Mouse (Mus musculus) olfactory bulb, adult 2 months (tissue): ENCODE results near the gene Hist2h3b. TPM values are rescaled to one million over a fixed set of nuclear protein-coding genes. Genes with fewer than 3 reads are reported as not detected.

Experiments
- H3K27ac ChIP-seq: fragments of 200-500 bp; 2 replicates; pipeline ENCODE4 v1.5.1; 2012; ENCODE audit warnings: low read depth, low read length; ENCODE audit not compliant: insufficient read depth
- H3K4me1 ChIP-seq: fragments of 200-500 bp; 2 replicates; pipeline ENCODE4 v1.6.1; 2012; ENCODE audit warnings: low read length; ENCODE audit not compliant: control insufficient read depth, insufficient read depth
- H3K4me3 ChIP-seq: fragments of 200-500 bp; 2 replicates; pipeline ENCODE4 v1.5.1; 2012; ENCODE audit warnings: mild to moderate bottlenecking, low read depth, low read length, moderate library complexity; ENCODE audit not compliant: insufficient read depth
- CTCF ChIP-seq: fragments of 200-500 bp; IDR thresholded peaks from 2 replicates; pipeline ENCODE4 v1.5.1; 2012; ENCODE audit warnings: low read depth, mild to moderate bottlenecking, low read length, moderate library complexity; ENCODE audit not compliant: insufficient read depth
- POLR2A ChIP-seq: fragments of 200-500 bp; IDR thresholded peaks from 2 replicates; pipeline ENCODE4 v1.6.1; 2012; ENCODE audit warnings: mild to moderate bottlenecking, low read depth, low read length, moderate library complexity; ENCODE audit not compliant: insufficient read depth
- WGBS: fragments of 180-500 bp; shearing (Covaris S2); methylation state at CpG from one replicate; pipeline ENCODE4 v1.1.7; 2018; 5-methylcytosine and 5-hydroxymethylcytosine counted together
- polyA plus RNA-seq: library from polyadenylated mRNA; stranded (reverse); fragments of >200 nt; gene quantifications from 2 replicates; pipeline ENCODE4 v1.2.4, GENCODE M21; 2012; ENCODE audit warnings: low replicate concordance; ENCODE audit not compliant: missing spikeins, insufficient read depth, insufficient read length

Hist2h3b gene
- polyA plus RNA-seq, 1 experiment, result not detected

- H3K4me3 ChIP-seq, result no peak overlapping the region
- no peak overlapping the region for H3K27ac ChIP-seq
- peaks cover 10% of the 10 kb centered on the region for H3K4me1 ChIP-seq
- WGBS, result 61% methylated on average over 8 of the region's 8 CpGs
- TF ChIP-seq CTCF (no peak), POLR2A (no peak)
Observed at GRCm38 (mm10) chr3:96226695-96227648, 41.5 kb upstream of the Hist2h3b start.

GRCm38 (mm10) chr3:96228828-96229227, 39.6 kb upstream of the Hist2h3b start:
- H3K27ac ChIP-seq, result no peak overlapping the region
- 88% methylated on average over 2 of the region's 2 CpGs for WGBS
- peaks cover 10% of the 10 kb centered on the region for H3K4me1 ChIP-seq
- H3K4me3 ChIP-seq, result no peak overlapping the region
- TF ChIP-seq CTCF (no peak), POLR2A (no peak)

DNA sequence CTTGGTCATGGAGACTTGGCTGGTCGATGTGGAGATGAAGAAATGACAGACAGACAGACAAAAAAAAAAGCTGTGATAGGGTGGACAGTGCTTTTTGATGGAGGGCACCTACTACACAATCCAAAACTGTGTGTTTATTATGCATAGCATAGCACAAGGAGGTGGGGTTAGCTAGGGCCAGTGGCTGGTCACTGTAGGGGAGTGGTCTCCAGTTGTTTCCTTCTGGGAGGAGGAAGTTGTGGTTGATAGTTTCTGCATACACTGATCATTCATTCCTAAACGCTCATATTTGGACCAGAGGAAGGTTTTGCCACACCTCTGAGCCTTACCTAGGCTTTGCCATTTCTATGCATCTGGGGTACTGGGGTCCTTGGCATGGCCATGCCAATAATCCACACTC, 38.0 kb upstream of the Hist2h3b start:
- no peak overlapping the region for H3K4me3 ChIP-seq
- TF ChIP-seq POLR2A (no peak), CTCF (no peak)
- peaks cover 3% of the 10 kb centered on the region; the same call in 1 of the 2 replicates for H3K4me1 ChIP-seq
- no peak overlapping the region for H3K27ac ChIP-seq
- WGBS, result 81% methylated on average over 2 of the region's 2 CpGs

GRCm38 (mm10) chr3:96230910-96231757, 37.3 kb upstream of the Hist2h3b start:
- WGBS, result 80% methylated on average over 4 of the region's 4 CpGs
- H3K4me3 ChIP-seq, result no peak overlapping the region
- H3K4me1 ChIP-seq, result peaks cover 2% of the 10 kb centered on the region; the same call in 1 of the 2 replicates
- no peak overlapping the region for H3K27ac ChIP-seq
- TF ChIP-seq CTCF (no peak), POLR2A (no peak)

DNA sequence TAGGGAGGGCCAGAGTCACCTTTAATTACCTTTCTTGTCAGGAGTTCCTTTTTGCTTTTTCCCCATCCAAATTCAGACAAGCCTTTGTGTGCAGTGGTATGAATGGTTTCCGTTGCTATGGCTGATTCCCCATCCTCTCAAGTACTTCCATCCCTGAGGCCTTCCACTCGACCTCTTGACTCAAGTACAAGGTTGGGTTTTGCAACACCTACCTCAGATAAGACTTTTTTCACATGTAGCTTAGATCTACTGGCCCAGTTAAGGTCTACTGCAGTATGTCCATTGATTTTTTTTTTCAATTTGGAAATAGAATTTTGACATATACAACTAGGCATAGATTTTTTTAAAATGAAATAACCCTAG, 36.7 kb upstream of the Hist2h3b start:
- H3K27ac ChIP-seq, result no peak overlapping the region
- no peak overlapping the region for H3K4me3 ChIP-seq
- WGBS, result 74% methylated on average over 2 of the region's 2 CpGs
- TF ChIP-seq CTCF, result no peak
- TF ChIP-seq POLR2A, result no peak
- H3K4me1 ChIP-seq, result peaks cover under 1% of the 10 kb centered on the region; the same call in 1 of the 2 replicates

DNA sequence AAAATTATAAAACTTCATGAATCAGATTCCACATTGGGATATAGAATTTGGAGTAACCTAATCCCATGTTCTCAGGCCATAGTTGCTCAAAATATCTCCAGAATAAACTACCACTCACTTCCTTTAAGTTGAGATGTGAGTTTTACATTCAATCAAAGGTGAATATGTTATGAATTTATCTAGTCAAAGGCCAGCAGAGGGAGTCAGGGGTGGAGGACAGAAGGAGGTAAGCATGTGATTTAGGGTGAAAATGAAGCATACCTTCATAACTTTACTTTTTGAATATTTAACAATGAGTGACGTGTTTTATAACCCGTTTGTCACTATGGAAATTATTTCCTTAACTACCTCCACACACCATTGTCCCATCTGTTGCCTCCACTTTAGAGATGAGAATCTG, 33.5 kb upstream of the Hist2h3b start:
- no peak overlapping the region for H3K27ac ChIP-seq
- 0 out of 2 replicates have a peak, but pooled peaks cover 2% of the 10 kb centered on the region for H3K4me1 ChIP-seq
- TF ChIP-seq POLR2A (no peak), CTCF (no peak)
- WGBS, result 91% methylated on average over 2 of the region's 2 CpGs
- H3K4me3 ChIP-seq, result no peak overlapping the region

GRCm38 (mm10) chr3:96235836-96236235, 32.6 kb upstream of the Hist2h3b start:
- 80% methylated on average over 3 of the region's 3 CpGs for WGBS
- TF ChIP-seq CTCF, result no peak
- Histone ChIP-seq H3K27ac (no peak overlapping the region), H3K4me3 (no peak overlapping the region), H3K4me1 (0 out of 2 replicates have a peak, but pooled peaks cover 2% of the 10 kb centered on the region)

DNA sequence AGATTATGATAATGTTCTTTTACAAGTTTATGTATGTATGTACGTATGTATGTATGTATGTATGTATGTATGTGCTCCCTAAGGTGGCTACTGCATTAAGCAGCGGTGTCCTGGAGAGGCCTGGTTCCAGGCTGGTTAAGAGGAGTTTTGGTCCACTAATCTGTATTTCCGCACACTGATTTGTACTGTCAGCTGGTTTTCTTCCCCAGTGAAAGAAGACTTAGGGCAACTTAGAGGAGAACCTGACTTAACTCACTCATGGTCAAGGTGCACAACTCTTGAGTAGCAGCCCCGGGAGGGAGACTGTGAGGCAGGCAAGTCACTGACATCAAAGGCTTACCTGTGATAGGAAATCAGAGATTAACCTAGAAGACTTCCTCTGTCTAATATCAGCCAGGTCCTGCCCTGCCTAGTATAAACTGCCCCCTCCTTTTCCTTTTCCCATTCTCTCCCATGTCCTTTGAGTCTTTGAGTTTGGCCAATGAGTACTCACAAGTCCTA, 31.6 kb upstream of the Hist2h3b start:
- H3K4me3 ChIP-seq, result no peak overlapping the region

DNA sequence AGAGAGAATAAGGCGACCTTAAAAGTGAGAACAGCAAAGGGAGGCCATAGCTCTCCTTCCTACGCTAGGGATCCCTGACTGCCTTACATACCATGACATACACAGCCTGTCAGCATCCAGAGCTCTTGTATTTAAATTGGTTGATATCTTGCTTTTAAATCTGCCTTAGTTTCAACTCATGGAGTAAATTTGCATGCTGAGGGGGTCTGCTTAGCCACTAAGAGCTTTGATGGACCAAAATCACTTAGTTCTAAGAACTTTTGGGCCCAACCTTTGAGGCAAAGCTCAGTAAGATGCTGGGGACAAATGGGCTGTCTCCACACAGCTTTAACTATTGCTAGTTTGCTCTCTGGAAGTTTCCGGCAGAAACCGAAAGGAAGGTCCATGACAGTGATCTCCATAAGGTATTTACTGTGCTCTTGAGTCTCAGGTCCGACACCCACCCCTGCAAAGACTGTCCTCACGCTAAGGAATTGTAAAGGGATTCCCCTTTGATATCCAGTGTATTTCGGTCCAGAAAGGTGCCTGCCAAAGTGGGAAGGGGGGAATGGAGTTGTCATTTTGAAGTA, 31.0 kb upstream of the Hist2h3b start:
- H3K4me1 ChIP-seq, result 0 out of 2 replicates have a peak, but pooled peaks cover 2% of the 10 kb centered on the region
- no peak overlapping the region for H3K4me3 ChIP-seq
- TF ChIP-seq POLR2A (no peak), CTCF (no peak)
- no peak overlapping the region for H3K27ac ChIP-seq
- 57% methylated on average over 7 of the region's 7 CpGs for WGBS

More for the DNA sequence above, 31.6 kb upstream of the Hist2h3b start:
- H3K27ac ChIP-seq, result no peak overlapping the region
- TF ChIP-seq POLR2A, result no peak
- no peak for TF ChIP-seq CTCF
- 87% methylated on average over 4 of the region's 4 CpGs for WGBS
- 0 out of 2 replicates have a peak, but pooled peaks cover 2% of the 10 kb centered on the region for H3K4me1 ChIP-seq
